Mouse (Mus musculus): Measurements from ENCODE around the gene 4931422A03Rik. TPM values are rescaled to one million over a fixed set of nuclear protein-coding genes. Genes with fewer than 3 reads are reported as not detected.

Gene 4931422A03Rik
- polyA plus RNA-seq (2017; shearing (Covaris generic)) = 6.4 TPM

GRCm38 (mm10) chr2:104028139-104028723 lies at the start of gene 4931422A03Rik:
TSS of gene 4931422A03Rik (minus strand) at chr2:104028361.

GRCm38 (mm10) chr2:104069704-104070185 lies 41.6 kb upstream of the 4931422A03Rik start, which contains the start of gene Cd59b:
TSS of gene Cd59b (plus strand) at chr2:104069849.

GRCm38 (mm10) chr2:104068450-104068849 lies 40.3 kb upstream of the 4931422A03Rik start, which contains the start of gene Gm10799:
TSS of gene Gm10799 (minus strand) at chr2:104068550.

GRCm38 (mm10) chr2:104065526-104065925 lies 37.4 kb upstream of the 4931422A03Rik start, which contains the start of gene Gm10912:
TSS of gene Gm10912 (plus strand) at chr2:104065826.

GRCm38 (mm10) chr2:104027458-104028138 lies 563 bp downstream of the 4931422A03Rik start, which contains the start of gene Fbxo3:
TSS of gene Fbxo3 (plus strand) at chr2:104027721.

GRCm38 (mm10) chr2:103957649-103958546 lies 70.3 kb downstream of the 4931422A03Rik start, which contains the start of gene Lmo2:
TSS of gene Lmo2 (plus strand) at chr2:103957986.

Other genes with a start within 250 kb of the 4931422A03Rik start
- gene Caprin1, start 230.7 kb downstream of the 4931422A03Rik start, polyA plus RNA-seq (2017; shearing (Covaris generic)) = 267 TPM
- 0.56 TPM for gene Lmo2, start 70.4 kb downstream of the 4931422A03Rik start, polyA plus RNA-seq (2017; shearing (Covaris generic))
- 38.4 TPM for gene Fbxo3, start 640 bp downstream of the 4931422A03Rik start, polyA plus RNA-seq (2017; shearing (Covaris generic))
- gene Gm10912, start 37.5 kb upstream of the 4931422A03Rik start, polyA plus RNA-seq (2017; shearing (Covaris generic)) = 0.27 TPM
- not detected for gene Gm10799, start 40.2 kb upstream of the 4931422A03Rik start, polyA plus RNA-seq (2017; shearing (Covaris generic))
- gene Cd59b, start 41.5 kb upstream of the 4931422A03Rik start, polyA plus RNA-seq (2017; shearing (Covaris generic)) = not detected
- not detected for gene Cd59a, start 67.4 kb upstream of the 4931422A03Rik start, polyA plus RNA-seq (2017; shearing (Covaris generic))
- gene A930018P22Rik, start 94.4 kb upstream of the 4931422A03Rik start, polyA plus RNA-seq (2017; shearing (Covaris generic)) = not detected

Data from naive thymus-derived CD4-positive, alpha-beta T cell, adult 5 months (primary cell).